Mouse (Mus musculus) neural tube, embryonic 14.5 days (tissue): ENCODE data around the gene Hist1h4a. TPM values are rescaled to one million over a fixed set of nuclear protein-coding genes. Genes with fewer than 3 reads are reported as not detected.
"Not testable (repeated sequence)": the region's sequence is repeated elsewhere in the genome, so short reads cannot be mapped to it uniquely, and the experiment has no call there.

ENCODE experiments used
- ATAC-seq: fragments of 200-750 bp; cut with Nextera tagmentation; 2 replicates; pipeline ENCODE4 v1.8.0; 2017; ENCODE audit warnings: low read depth, mild to moderate bottlenecking, moderate TSS enrichment, moderate library complexity
- H3K27ac ChIP-seq: fragments of 300-500 bp; sonication (generic); 2 replicates; pipeline ENCODE4 v1.5.1; 2014; ENCODE audit warnings: low read depth, mild to moderate bottlenecking, control low read depth, low read length, moderate library complexity, mixed read lengths
- H3K27me3 ChIP-seq: fragments of 300-500 bp; sonication (generic); 2 replicates; pipeline ENCODE4 v1.6.1; 2014; ENCODE audit warnings: low read length; ENCODE audit not compliant: control insufficient read depth, insufficient read depth
- H3K36me3 ChIP-seq: fragments of 300-500 bp; sonication (generic); 2 replicates; pipeline ENCODE4 v1.6.1; 2014; ENCODE audit warnings: low read length, mixed read lengths; ENCODE audit not compliant: control insufficient read depth, insufficient read depth
- H3K4me1 ChIP-seq: fragments of 300-500 bp; sonication (generic); 2 replicates; pipeline ENCODE4 v1.6.1; 2014; ENCODE audit warnings: low read length; ENCODE audit not compliant: control insufficient read depth, insufficient read depth
- H3K4me2 ChIP-seq: fragments of 300-500 bp; sonication (generic); 2 replicates; pipeline ENCODE4 v1.6.1; 2014; ENCODE audit warnings: mild to moderate bottlenecking, low read depth, low read length, control low read depth
- H3K4me3 ChIP-seq: fragments of 300-500 bp; sonication (generic); 2 replicates; pipeline ENCODE4 v1.5.1; 2014; ENCODE audit warnings: low read depth, low read length, control low read depth, mixed read lengths
- H3K9ac ChIP-seq: fragments of 300-500 bp; sonication (generic); replicated peaks from 2 replicates; pipeline ENCODE4 v1.6.1; 2014; ENCODE audit warnings: low read depth, mild to moderate bottlenecking, control low read depth, low read length, mixed read lengths
- H3K9me3 ChIP-seq: fragments of 300-500 bp; sonication (generic); 2 replicates; pipeline ENCODE4 v1.6.1; 2016; ENCODE audit warnings: low read length; ENCODE audit not compliant: control insufficient read depth
- WGBS: fragments of 180-500 bp; shearing (Covaris S2); extraction: QIAGEN DNeasy Blood & Tissue Kit; methylation state at CpG from one replicate; pipeline ENCODE4 v1.1.7; 2014; 5-methylcytosine and 5-hydroxymethylcytosine counted together
- polyA plus RNA-seq: library from polyadenylated mRNA; unstranded; fragments of >200 nt; fragmentation: Nextera tagmentation; extraction: Ambion mirVana; gene quantifications from 2 replicates; pipeline ENCODE4 v1.2.1, GENCODE M21; 2014

Gene Hist1h4a
- polyA plus RNA-seq, 1 experiment from 2014 or later: not detected

DNA sequence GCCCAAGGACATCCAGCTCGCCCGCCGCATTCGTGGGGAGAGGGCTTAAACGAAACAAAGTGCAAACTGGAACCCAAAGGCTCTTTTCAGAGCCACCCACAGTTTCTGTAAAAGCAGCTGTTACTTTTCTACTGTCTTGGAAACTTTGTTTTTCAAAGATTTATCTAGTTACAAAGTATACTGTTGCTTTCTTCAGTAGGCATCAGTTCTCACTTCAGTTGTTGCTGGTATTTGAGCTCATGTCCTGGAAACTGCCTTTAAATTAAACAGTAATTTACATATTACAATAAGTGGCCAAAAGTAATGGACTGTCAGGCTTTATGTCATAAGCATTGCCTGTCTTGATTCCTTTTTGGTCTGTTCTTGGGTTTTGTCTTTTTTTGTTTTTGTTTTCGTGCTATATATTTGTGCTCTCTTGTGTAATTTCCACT, 8.3 kb downstream of the Hist1h4a start:
- Histone ChIP-seq H3K4me2 (peak overlapping the region; percentile 29; the same call in 1 of the 2 replicates), H3K27me3 (no peaks in the 10 kb centered on the region), H3K4me3 (no peak overlapping the region), H3K36me3 (no peaks in the 10 kb centered on the region), H3K4me1 (peaks cover 8% of the 10 kb centered on the region; the same call in 1 of the 2 replicates), H3K9ac (no peak overlapping the region), H3K27ac (no peak overlapping the region), H3K9me3 (no peaks in the 10 kb centered on the region)
- ATAC-seq: no peak
- 6% methylated on average over 6 of the region's 6 CpGs for WGBS

DNA sequence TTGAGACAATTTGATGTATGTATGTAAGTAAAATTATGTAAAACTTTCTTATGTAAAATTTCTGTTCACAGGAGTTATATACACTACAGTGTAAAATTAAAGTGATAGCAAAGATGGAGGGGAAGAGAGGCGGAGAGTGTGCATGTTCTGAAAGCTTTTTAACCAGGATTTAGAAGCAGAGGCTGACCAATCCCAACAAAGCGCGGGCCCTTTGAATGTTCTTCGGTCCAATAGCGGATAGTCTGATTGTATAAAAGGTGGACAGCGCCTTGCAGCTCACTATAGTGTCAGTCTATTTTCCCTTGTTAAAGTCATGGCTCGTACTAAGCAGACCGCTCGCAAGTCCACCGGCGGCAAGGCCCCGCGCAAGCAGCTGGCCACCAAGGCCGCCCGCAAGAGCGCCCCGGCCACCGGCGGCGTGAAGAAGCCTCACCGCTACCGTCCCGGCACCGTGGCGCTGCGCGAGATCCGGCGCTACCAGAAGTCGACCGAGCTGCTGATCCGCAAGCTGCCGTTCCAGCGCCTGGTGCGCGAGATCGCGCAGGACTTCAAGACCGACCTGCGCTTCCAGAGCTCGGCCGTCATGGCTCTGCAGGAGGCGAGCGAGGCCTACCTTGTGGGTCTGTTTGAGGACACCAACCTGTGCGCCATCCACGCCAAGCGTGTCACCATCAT, 8.8 kb downstream of the Hist1h4a start, which contains the start of gene Hist1h3b:
Gene Hist1h3b, plus strand, starts transcription at position 201 of the 675 bp plus-strand sequence.
- H3K36me3 ChIP-seq, H3K9me3 ChIP-seq, H3K27me3 ChIP-seq: not testable (repeated sequence)
- Histone ChIP-seq H3K4me1 (peaks cover 11% of the 10 kb centered on the region), H3K4me3 (peak within 1 kb of the TSS; percentile 35), H3K27ac (peak within 1 kb of the TSS; percentile 86), H3K9ac (0 out of 2 replicates have a peak within 1 kb of the TSS, but pooled peaks have one; percentile 37), H3K4me2 (peak within 1 kb of the TSS; percentile 56)
- peak; percentile 74 for ATAC-seq
- under 1% methylated on average over 16 of the region's 47 CpGs for WGBS

DNA sequence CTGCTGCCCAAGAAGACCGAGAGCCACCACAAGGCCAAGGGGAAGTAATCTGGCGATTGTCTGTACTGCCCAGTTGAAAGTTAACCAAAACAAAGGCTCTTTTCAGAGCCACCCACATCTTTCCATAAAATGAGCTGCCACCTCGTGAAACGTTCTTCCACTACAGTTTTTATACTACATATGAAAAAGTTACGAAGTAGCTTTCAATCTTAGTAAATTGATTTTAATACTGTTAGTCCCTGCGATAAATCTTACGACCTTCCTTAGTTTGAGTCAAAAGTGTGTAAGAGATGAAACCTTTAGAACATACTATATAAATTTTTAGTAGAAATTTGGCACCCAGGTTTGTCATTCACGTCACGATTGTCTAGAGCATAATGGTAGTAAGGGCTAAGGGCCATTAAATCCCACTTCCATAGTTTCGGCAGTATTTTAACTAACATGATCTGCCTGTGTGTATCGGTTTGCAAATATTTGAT, 9.5 kb downstream of the Hist1h4a start:
- Histone ChIP-seq H3K4me1 (peaks cover 13% of the 10 kb centered on the region), H3K4me2 (peak overlapping the region; percentile 56), H3K9me3 (no peaks in the 10 kb centered on the region), H3K27ac (peak overlapping the region; percentile 86; the same call in 1 of the 2 replicates), H3K9ac (no peak overlapping the region), H3K27me3 (no peaks in the 10 kb centered on the region), H3K36me3 (no peaks in the 10 kb centered on the region), H3K4me3 (peak overlapping the region; percentile 35)
- WGBS: 2% methylated on average over 11 of the region's 11 CpGs
- ATAC-seq: no peak; the same call in 1 of the 2 replicates

DNA sequence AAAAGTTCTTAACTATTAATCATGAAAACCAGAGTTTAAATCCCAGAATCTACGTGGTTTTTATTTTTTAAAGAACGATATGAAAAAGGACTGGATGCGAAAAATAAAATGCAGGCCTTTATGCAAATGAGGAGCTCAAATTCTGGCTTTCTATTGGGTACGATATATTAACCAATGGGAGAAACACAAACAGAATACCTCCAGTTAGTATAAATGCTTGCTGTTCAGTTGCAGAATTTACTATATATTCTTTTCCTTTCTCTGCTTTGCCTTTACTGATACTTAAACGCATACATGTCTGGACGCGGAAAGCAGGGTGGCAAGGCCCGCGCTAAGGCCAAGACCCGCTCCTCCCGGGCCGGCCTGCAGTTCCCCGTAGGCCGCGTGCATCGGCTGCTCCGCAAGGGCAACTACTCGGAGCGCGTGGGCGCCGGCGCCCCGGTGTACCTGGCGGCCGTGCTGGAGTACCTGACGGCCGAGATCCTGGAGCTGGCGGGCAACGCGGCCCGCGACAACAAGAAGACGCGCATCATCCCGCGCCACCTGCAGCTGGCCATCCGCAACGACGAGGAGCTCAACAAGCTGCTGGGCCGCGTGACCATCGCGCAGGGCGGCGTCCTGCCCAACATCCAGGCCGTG, 10.1 kb downstream of the Hist1h4a start, which contains the start of gene Hist1h2ab:
Gene Hist1h2ab, plus strand, starts transcription at position 288 of the 639 bp plus-strand sequence.
- peak; percentile 61 for ATAC-seq
- Histone ChIP-seq H3K4me1 (peaks cover 13% of the 10 kb centered on the region), H3K9ac (0 out of 2 replicates have a peak within 1 kb of the TSS, but pooled peaks have one; percentile 37), H3K27ac (peak within 1 kb of the TSS; percentile 86), H3K4me3 (peak within 1 kb of the TSS; percentile 35), H3K4me2 (peak within 1 kb of the TSS; percentile 56)
- H3K9me3 ChIP-seq, H3K27me3 ChIP-seq, H3K36me3 ChIP-seq: not testable (repeated sequence)
- under 1% methylated on average over 29 of the region's 47 CpGs for WGBS

DNA sequence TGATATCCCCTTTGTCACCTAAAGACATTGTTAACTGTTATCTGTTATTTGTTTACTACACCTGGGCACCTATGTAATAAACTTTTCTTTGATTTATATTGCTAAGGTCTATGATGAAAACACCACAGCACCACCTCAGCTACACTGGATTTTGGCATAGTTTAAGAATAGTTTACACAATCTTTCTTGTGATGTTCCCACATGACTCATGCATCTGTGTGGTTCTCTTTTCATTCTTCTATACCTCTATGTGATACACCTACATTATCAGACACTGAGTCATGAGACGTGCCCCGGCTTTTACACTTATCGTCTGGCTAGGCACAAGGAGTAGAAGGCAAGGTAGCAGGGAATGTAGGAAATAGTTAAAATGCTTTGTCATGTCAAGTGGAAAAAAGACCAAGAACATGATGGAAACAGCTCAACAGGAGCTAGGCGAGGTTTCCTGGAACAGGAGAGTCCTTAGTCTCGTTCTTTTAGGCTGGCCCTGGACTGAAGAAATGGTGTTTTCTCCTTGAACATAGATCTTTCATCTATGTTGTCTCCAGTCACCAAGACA, 11.4 kb downstream of the Hist1h4a start:
- Histone ChIP-seq H3K36me3 (no peaks in the 10 kb centered on the region), H3K27ac (no peak overlapping the region), H3K9ac (no peak overlapping the region), H3K9me3 (no peaks in the 10 kb centered on the region), H3K4me1 (peaks cover 15% of the 10 kb centered on the region), H3K4me2 (no peak overlapping the region), H3K4me3 (no peak overlapping the region), H3K27me3 (no peaks in the 10 kb centered on the region)
- ATAC-seq: no peak
- WGBS: 93% methylated on average over 5 of the region's 5 CpGs

DNA sequence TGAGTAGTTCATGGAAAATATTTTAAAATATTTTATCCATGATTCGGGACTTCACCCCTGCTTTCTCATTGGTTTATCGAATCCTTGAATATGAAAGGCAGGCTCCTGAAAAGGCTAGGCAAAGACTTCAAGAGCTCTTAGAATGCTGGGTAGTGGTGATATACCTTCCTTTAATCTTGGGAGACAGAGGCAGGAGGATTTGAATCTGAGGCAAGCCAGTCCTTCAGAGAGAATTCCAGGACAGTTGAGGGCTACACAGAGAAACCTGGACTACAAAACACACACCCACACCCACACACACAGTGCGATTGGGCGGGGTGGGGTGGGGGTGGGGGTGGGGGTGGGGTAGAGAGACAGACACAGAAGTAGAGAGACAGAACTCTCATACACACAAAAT, 13.1 kb downstream of the Hist1h4a start:
- Histone ChIP-seq H3K9me3 (no peaks in the 10 kb centered on the region), H3K27me3 (no peaks in the 10 kb centered on the region), H3K4me2 (no peak overlapping the region), H3K9ac (no peak overlapping the region), H3K27ac (no peak overlapping the region), H3K4me3 (no peak overlapping the region), H3K4me1 (peaks cover 15% of the 10 kb centered on the region), H3K36me3 (no peaks in the 10 kb centered on the region)
- no peak for ATAC-seq
- 4% methylated on average over 4 of the region's 4 CpGs for WGBS

DNA sequence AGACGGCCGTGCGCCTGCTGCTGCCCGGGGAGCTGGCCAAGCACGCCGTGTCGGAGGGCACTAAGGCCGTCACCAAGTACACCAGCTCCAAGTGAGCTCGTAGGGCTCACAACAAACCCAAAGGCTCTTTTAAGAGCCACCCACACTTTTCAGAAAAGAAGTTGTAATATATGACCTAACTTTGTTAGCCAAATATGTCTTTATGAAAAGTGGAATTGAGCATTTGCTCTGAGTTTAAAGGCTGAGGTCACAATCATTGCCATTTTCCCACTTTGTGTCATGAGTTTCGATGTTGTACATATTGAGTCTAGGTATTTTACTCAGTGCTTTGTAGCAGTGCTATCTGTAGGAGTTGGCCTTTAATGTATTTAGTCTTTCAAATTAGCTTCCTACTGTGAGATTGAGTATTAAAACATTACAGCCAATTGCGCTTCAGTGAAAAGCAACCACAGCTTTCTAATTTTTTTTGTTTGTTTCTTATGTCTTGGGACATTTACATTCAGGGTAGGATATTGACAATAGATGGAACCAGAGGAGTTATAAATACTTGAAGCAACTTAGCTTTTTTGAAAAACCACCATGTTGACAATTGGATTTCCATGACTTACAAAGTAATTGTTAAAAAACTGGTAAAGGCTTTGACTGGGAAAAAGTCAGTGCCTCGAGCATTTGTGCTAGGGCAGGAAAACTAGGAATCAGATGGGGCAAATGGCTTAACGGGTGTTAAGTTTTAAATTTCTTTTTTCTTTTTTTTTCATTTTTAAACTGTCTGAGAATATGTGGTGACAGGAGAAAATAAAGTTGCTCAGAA, 13.7 kb downstream of the Hist1h4a start:
- peaks cover 15% of the 10 kb centered on the region for H3K4me1 ChIP-seq
- H3K27ac ChIP-seq: peak overlapping the region; percentile 91; the same call in 1 of the 2 replicates
- peak overlapping the region; percentile 70 for H3K4me2 ChIP-seq
- no peaks in the 10 kb centered on the region for H3K36me3 ChIP-seq
- no peaks in the 10 kb centered on the region for H3K9me3 ChIP-seq
- peak; percentile 3; the same call in 1 of the 2 replicates for ATAC-seq
- H3K9ac ChIP-seq: 0 out of 2 replicates have a peak overlapping the region, but pooled peaks have one; percentile 35
- WGBS: 2% methylated on average over 11 of the region's 13 CpGs
- H3K27me3 ChIP-seq: no peaks in the 10 kb centered on the region
- H3K4me3 ChIP-seq: peak overlapping the region; percentile 31

DNA sequence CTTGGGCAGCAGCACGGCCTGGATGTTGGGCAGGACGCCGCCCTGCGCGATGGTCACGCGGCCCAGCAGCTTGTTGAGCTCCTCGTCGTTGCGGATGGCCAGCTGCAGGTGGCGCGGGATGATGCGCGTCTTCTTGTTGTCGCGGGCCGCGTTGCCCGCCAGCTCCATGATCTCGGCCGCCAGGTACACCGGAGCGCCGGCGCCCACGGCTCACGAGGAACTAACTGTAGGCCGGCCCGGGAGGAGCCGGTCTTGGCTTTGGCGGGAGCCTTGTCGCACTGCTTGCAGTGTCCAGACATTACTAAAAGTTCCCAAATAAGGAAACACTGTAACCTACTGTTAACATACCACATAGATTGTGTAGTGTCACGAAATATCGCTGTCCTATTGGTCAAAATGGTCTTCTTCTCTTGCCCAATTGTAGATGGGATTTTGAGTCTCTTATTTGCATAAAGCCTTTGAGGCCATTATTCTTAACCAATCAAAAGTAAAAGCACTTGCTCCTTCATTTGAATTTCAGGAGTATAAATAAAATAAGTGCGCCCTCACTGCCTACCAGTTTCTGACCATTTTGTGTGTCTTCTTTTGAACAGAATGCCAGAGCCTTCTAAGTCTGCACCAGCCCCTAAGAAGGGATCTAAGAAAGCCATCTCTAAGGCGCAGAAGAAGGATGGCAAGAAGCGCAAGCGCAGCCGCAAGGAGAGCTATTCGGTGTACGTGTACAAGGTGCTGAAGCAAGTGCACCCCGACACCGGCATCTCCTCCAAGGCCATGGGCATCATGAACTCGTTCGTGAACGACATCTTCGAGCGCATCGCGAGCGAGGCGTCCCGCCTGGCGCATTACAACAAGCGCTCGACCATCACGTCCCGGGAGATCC, 14.6 kb downstream of the Hist1h4a start, which contains the start of gene Hist1h2bb:
Gene Hist1h2bb, plus strand, starts transcription at position 534 of the 880 bp plus-strand sequence.
- Histone ChIP-seq H3K27ac (peak within 1 kb of the TSS; percentile 91), H3K4me1 (peaks cover 12% of the 10 kb centered on the region), H3K4me3 (peak within 1 kb of the TSS; percentile 31), H3K4me2 (peak within 1 kb of the TSS; percentile 70), H3K9ac (peak within 1 kb of the TSS; percentile 35)
- H3K27me3 ChIP-seq, H3K36me3 ChIP-seq, H3K9me3 ChIP-seq: not testable (repeated sequence)
- WGBS: under 1% methylated on average over 41 of the region's 58 CpGs
- peak; percentile 92 for ATAC-seq
